Mouse (Mus musculus) frontal cortex, postnatal 25 days (tissue): ENCODE results near the gene Sbk2.

Source experiments
- DNase-seq, 2 experiments: peaks; one replicate each; pipeline ENCODE4 v3.0.0; 2022; ENCODE audit warnings: low spot score in 2 of 2

Sbk2 gene

DNA sequence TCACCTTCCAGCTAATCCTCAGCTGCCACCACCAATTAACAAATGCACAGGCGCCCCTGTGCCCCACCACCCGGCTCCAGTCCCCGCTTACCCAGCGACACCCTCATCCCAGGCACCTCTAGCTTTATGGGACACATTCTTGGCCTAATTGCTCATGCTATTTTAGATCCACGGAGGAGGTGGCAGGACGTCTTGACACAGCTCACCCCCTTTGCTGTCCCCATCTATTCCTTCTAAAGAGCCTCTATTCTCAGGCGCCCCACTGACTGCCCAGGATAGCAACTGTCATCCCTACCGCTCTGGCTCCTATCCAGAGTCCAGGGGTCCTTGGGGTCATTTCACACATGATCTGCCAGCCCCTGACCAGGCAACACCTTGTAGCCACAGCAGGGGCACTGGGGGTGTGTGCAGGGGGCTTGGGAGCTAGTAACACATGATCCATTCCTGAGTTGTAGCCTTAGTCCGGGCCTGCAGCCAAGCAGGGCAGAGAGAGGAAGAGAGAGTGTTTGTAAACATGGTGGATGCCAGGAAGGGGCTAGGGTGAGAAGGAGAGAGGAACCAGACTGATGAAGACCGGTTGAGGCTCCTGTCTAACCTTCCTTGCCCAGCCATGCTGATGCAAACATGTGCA, 10.3 kb downstream of the Sbk2 start:
- DNase-seq: no peak

DNA sequence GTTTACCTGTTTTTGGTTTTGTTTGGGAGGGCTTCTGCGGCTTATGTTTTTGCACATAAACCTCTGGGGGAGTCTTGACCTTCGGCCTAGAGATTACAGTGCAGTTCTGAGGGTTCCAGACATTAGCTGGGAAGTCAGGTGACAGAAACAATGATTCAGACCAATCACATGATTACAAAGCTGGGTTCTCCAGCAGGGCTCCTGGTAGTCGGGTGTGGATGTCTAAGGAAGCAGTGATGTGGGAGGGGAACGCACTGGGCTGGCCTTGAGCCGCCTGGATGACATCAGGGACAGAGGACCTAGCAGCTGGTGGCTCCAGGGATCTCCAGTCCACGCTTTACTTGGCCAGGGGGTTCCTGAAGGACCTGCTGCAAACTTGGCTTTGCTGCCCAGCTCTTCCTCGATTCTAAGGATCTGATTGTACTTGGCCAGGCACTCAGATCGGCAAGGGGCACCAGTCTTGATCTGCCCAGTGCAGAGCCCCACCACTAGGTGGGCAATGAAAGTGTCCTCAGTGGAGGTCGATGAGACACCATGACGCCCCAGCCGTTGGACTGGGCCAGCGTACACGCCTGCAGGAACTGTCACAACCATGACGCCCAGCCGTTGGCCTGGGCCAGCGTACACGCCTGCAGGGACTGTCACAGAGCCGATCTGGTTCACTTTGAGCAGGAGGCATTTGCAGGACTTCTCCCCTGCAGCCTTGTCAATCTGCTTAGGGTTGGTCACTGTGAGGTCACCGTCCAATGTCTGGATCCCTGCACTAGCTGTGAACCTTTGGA, 13.5 kb downstream of the Sbk2 start:
- DNase-seq: no peak

DNA sequence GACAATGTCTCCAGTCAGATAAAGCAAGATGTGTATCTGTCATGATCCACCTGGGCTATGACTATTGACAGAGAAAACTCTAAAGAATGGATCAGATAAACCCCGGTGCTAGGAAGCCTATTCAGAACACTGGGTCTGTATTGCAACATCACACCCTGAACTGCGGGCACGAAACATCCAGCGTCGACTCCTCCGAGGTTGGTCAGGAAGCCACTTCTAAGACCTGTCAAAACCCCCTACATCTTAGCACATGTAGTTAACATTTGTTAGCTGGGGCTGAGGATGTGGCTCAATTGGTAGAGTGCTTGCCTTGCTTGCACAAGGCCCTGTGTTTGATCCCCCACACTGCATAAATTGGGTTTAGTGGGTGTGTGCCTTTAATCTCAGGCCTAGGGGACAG, 15.8 kb downstream of the Sbk2 start:
- no peak for DNase-seq

DNA sequence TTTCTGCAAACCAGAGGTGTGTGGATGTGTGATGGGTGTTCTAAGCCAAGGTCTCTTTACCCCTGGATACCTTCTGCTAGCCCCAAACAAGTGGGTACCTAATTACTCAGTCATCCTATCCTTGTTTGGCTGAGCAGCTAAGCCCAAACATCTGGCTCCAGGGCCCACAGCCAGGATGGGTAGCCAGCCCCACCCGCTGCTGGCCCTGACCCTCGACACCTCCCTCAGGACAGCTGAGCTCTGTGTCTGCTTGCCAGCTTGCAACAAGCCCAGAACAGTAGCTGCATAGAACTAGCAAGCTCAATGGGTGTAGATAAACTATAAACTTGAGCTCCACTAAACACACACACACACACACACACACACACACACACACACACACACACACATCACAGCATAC, 16.4 kb downstream of the Sbk2 start:
- no peak for DNase-seq

DNA sequence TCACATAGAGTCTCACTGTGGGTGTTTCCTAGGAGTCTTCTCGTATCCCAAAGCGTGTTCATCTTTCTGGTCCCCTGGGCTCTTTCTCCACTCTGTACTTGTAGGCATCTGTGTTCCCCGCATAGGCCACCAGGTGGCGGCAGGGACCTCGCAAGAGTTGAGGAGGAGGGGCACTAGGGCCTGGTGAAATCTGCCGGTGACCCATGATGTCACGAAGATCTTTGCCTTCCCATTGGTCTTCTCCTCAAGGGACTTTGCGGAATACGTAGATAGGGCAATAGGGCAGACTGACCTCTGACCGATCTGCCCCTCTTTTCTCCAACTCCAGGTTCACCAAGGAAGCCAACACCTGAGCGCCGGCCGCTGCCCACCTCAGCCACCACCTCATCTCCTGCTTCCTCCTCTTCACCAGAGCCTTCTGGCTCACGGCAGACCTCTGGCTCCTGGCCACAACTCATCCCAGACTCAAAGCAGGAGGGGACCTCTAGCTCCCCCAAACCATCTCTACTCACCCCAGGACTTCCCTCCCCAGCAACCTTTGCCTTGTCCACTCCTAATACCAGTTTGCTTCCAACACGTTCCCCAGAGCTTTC, 20.9 kb downstream of the Sbk2 start:
- peak; percentile 94 to 96 for DNase-seq

DNA sequence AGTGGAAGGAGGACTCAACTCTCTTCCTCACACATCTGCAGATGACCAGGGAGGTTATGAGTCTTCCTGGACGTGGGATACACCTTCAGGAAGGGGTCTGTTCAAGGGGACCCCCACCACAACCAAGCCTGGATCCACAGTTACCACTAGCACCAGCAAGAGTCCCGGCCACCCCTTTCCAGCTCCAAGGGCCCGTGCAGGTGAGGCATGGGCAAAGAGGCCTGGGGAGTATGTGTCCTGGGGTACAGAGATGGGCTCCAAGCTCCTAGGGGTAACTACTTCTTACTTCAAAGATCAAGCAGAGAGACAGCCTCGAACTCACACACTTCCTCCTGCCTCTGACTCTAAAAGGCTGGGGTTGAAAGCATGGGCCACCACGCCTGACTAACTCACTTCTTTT, 21.5 kb downstream of the Sbk2 start:
- no peak for DNase-seq

DNA sequence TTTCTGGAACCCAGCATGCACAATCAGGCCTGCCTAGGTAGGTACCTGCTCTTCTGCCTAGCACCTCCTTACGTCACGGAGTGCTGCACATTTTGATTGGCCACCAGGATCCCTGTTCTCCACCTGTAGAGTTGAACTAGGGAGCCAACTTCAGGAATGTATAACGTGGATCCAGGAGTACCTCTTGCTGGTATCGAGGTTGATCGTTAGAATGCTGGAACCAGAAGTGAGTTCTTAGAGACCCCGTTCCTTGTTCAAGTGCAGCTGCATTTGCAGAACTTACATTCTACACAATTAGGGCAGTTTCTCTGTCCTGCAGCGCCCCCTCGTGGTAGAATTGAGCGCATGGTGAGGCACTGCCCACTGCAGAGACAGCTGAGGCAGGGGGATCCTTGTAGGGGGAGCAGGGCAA, 24.1 kb downstream of the Sbk2 start:
- peak; percentile 79 to 83 for DNase-seq

DNA sequence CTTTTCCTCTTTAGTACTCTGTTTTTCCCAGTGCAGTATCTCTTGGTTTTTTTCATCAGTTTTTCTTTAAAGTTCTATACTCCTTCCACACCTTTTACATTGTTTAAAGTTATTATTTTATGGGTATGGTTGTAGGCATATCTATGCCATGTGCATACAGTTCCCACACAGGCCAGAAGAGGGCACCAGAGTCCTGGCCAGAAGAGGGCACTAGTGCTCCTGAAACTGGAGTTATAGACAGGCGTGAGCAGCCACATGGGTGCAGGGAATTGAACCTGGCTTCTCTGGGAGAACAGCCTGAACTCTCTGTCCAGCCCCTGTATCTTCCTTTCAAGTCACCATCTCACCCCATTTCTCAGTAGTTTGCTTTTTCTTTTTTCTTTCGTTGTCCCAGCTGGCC, 25.8 kb downstream of the Sbk2 start:
- peak in 1 of 2 experiments; percentile 41 for DNase-seq

DNA sequence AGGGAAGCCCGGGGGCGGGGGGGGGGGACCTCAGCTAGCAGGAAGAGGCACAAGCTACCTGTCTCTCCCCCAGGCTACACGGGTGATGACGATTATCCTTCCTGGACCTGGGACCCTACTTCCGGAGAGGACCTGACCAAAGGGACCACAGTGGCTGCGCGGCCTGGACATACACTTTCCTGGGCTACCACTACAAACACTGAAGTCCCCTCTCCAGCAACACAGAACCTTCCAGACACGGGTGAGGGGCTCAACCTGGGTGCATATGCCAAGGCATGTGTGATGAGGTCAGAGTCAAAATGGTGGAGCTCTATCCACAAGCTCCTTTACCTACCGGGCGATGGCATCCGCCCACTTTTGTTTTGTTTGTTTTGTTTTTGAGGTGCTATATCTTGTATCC, 26.8 kb downstream of the Sbk2 start:
- DNase-seq: no peak

DNA sequence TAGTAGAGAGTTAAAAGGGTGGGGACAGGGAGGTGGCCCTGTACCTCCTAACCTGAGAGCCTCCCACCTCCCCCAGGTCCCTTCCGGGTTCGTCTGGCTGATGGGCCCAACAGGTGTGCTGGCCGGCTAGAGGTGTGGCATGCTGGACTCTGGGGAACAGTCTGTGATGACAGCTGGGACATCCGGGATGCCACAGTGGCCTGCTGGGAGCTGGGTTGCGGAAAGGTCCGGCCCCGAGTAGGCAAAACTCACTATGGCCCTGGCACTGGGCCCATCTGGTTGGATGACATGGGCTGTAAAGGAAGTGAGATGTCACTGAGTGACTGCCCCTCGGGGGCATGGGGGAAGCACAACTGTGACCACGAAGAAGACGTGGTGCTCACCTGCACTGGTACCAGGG, 27.4 kb downstream of the Sbk2 start:
- DNase-seq: no peak

DNA sequence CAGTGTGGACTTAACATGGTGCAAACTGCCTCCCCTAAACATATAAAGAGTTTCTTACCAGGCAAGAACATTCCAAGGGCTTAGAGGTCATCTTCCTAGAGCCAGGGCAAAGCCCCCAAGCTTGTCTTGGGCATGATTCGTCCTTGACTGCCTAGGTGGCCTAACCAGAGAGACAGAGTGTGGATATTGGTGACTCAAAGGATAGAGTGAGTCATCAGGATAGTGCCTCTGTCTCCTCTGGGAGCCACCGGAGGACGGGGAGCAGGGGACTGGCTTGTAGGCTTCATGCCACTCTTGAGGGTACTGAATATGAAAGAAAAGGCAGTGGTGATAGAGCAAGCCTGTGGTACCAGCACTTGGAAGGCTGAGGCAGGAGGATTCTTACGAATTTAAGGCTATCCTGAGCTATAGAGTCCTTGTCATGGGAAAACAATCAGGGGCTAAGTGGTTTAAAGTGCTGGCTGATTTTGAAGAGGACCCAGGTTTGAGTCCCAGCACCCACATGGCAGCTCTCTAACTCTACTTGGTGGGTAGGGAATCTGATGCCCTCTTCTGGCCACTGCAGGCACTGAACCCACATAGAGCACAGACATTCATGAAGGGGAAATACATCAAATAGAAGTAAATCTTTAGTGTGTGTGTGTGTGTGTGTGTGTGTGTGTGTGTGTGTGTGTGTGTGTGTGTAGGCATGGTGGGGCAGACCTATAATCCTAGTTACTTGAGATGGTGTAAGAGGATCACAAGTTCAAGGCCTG, 29.9 kb downstream of the Sbk2 start:
- no peak for DNase-seq

DNA sequence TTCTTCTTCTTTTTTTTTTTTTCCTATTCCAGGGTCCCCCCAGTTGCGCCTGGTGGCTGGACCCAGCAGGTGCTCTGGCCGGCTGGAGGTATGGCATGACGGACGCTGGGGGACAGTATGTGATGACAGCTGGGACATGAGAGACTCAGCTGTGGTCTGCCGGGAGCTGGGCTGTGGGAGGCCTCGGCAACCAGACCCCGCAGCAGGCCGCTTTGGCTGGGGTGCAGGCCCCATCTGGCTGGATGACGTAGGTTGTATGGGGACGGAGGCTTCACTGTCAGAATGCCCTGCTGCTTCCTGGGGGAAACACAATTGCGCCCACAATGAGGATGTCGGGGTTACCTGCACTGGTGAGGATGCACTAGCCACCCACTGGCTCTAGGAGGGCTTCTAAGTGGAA, 31.1 kb downstream of the Sbk2 start:
- no peak for DNase-seq

DNA sequence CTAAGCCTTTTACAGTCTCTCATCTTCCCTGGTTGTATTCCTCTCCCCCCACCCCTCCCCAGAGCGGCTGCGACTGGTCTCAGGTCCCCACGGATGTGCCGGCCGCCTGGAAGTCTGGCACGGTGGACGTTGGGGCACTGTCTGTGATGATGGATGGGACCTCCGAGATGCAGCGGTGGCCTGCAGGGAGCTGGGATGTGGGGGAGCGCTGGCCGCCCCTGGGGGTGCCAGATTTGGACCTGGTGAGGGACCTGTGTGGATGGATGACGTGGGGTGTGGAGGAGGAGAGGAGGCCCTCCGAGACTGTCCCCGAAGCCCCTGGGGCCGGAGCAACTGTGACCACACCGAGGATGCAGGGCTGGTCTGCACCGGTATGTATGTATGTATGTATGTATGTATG, 35.9 kb downstream of the Sbk2 start:
- DNase-seq: no peak

DNA sequence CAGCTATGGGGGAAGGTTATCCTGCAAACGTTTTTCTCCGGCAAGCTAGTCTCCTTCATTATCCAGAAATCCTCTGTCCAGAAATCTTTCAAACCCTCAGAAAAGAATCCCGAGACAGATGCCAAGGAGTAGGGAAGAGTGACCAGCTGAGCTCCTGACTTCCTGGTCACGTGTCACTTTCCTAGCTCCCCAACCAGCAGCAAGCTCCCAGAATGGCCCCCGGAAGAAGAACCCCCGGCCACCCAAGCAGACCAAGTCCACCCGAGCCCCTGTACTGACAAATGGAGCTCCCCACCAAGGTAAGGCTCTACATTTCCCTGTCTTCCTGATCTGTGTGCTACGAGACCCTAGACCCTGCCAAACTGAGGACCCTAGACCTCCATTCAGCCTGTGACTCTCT, 36.5 kb downstream of the Sbk2 start:
- no peak for DNase-seq

DNA sequence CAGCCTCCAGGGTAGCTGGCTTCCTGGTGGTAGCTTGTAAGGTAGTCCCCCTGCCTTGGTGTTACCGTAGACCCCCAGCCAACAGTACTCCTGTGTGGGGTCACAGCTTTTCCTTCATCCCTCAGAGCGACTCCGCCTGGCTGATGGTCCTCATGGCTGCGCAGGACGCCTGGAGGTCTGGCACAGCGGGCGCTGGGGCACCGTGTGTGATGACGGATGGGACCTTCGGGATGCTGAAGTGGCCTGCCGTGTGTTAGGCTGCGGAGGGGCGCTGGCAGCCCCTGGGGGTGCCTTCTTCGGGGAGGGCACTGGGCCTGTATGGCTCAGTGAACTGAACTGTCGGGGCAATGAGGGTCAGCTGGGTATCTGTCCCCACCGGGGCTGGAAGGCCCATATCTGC, 37.4 kb downstream of the Sbk2 start:
- no peak for DNase-seq

DNA sequence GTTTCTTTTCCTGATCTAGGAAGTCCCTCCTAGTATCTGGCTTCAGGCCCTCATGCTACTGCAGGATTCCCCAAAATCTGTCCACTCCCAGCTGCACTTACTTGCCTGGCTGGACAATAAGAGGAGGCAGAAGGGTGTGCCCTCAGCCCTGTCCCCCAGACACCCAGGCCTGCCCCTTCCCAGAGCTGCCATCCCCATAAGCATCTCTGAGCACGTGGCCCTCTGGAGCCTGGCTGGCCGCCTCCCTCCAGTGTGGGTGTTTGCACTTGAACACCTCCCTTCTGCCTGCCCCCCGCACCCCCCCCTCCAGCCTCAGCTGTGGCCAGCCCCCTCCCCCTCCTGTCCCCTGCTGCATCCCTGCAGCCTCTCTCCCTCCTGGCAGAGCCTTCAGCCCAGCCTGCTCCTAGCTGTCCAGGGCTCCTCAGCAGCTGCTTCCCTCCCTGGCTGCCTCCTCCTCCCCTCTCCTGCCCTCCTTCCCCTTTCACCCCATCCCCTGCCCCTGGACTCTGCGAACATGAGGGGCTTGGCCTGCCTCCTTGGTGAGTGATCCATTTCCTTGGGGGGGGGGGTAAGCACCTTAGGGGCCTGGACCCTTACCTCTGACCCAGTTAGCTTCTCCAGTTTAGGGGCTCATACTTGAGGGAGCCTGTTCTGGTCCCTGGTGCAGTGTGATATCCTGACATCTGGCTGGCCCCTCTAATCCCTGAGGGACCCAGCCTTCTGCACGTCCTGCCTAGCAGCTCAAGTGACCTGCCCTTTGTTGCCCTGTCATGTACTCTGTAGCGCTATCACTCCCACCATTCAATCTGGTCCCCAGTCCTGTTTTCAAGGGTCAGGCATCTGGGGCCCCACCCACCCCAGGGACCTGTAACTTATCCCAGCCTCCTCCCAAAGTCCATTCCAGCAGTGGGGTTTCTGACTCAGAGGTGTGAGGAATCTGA, 38.5 kb downstream of the Sbk2 start, which contains the start of gene Ssc5d:
Gene Ssc5d, plus strand, starts transcription at position 345 of the 941 bp plus-strand sequence.
- DNase-seq: no peak

DNA sequence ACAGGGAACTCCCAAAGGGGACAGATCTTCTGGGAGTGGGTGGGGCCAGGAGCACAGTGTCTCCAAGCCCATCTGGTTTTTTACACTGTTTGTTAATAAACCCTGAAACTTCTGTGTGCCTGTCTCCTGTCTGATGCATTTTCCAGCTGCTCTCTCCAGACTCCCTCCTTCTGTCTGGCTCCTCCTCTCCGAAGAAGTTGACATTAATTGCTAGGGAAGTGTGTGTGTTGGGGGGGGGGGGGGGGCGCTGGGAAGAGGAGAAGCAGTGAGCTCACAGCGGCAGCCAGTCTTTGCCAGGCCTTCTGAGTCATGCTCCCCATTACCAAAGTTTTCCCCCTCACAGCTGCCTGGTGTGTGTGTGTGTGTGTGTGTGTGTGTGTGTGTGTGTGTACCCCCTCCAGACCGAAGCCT, 39.3 kb downstream of the Sbk2 start:
- no peak for DNase-seq

DNA sequence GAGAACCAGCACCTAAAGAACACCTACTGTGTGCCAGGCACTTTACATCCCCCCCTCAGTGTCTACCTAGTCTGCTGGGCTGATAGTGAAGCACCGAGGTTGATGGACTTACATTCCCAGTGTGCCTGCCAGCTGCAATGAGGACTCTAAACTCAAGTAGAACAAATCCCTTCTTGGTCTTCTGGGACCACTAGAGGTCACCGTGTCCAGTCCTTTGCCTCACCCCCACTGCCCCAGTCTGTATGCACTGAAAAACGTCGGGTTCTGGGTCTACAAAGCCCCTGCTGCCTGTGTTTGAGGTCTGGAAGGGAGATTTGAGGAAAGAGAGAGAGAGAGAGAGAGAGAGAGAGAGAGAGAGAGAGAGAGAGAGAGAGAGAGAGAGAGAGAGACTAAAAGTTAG, 39.7 kb downstream of the Sbk2 start:
- no peak for DNase-seq

DNA sequence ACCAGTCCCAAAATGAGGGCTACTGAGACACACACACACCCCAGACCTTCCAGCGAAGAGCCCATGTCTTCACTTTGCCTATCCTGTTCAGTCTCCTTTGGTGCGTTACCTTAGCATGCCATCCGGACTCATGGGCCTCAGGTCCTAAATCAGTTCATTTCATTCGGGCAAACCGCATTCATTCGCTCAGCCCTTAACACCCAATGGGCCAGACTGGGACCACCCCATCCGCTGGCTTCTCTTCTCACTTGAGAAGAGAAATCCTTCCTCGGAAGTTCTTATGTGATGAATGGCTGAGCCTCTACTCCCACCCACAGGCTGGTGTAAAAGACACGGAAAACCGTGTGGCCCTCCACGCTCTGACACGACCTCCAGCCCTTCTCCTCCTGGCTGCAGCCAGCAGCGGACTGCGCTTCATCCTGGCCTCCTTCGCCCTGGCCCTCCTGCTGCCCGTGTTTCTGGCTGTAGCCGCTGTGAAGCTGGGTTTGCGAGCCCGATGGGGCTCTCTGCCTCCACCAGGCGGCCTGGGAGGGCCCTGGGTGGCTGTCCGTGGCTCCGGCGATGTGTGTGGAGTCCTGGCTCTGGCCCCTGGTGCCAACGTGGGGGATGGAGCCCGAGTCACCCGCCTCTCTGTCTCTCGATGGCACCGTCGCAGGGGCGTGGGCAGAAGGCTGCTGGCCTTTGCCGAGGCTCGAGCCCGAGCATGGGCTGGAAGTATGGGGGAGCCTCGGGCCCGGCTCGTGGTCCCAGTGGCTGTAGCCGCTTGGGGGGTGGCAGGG, 40.4 kb downstream of the Sbk2 start:
- DNase-seq: no peak

DNA sequence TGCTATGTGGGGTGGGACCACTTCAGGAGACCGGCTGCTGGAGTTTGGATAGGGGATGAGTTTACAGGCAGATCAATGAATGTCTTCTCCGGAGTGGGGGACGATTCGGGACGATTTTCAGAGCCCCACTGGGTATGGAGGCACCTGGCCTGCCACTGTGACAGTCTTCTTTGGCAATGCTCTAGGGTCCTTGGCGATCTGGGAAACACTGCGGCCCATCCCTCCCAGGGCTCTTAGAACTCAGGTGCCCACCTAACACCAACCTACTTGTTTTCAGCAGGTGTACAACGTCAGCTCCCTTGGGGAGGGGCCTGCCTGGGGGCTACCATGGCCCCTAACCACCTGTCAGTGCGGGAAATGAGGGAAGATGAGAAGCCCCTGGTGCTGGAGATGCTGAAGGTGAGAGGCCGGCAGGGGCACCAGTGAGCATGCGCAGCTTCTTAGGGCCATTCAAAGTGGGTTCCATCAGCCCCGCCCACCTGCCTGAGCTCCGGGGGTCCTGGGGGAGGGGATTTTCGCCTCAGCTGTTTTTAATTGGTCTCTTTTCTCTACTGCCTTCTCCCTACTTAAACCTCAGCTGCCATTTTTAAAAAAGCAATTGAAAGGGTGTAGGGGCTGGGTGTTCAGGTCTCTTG, 41.2 kb downstream of the Sbk2 start:
- peak; percentile 65 to 67 for DNase-seq
